Mouse (Mus musculus): Measurements from ENCODE around the gene Hrh3.

DNA sequence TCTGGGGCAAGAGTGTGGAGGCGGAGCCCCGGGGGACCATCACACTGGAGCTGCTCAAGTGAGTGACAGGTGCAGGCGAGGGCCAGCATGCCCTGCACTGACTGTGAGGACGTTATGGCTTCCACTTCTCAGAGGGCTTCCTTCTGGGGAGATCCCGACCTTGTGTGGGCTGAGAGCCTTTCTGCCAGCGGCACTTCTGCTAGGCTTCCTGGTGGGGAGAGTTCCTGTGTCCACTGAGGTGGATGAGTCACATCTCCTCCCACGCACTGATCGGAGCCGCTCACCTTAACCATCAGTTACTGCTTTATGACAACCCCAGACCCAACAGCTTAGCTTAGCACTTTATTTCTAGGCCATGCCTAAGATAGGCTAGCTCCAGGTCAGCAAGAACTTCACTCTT, 44.3 kb upstream of the Hrh3 start:
- TF ChIP-seq CTCF (IDR thresholded peaks at IDR 0.05; ENCODE audit: low read depth, low read length) (no peak), POLR2A (IDR thresholded peaks at IDR 0.05; ENCODE audit: extremely low read depth, insufficient read depth, low read length) (no peak)

Data from liver, adult 2 months (tissue).